Mouse (Mus musculus): ENCODE measurements around the gene Adcy2.

- TF ChIP-seq FLI1 (IDR thresholded peaks at IDR 0.05; ENCODE audit: low read length) (no peak), GATA1 (IDR thresholded peaks at IDR 0.05; ENCODE audit: borderline replicate concordance, low read length) (no peak)
These were observed 391.5 kb downstream of the Adcy2 start for GRCm38 (mm10) chr13:68607652-68608405.

Measured in megakaryocyte, embryonic 14.5 days (primary cell).